Mouse (Mus musculus) megakaryocyte, adult 5-6 weeks (primary cell): ENCODE measurements at regions not wholly inside any gene's neighbourhood (a gene's known extent, or its start where the extent isn't known, plus 50 kb on each side); places are given as distances from the start of the nearest gene placed in this dataset.

Source experiments
- ATAC-seq: 2 replicates; pipeline ENCODE4 v1.8.0; 2016; ENCODE audit warnings: mild to moderate bottlenecking, inconsistent platforms; ENCODE audit not compliant: poor library complexity, severe bottlenecking

GRCm38 (mm10) chr12:91997404-91997803 lies 148.4 kb upstream of the Sel1l start:
- ATAC-seq = no peak

GRCm38 (mm10) chr12:91995545-91995944 lies 146.6 kb upstream of the Sel1l start:
- no peak for ATAC-seq

DNA sequence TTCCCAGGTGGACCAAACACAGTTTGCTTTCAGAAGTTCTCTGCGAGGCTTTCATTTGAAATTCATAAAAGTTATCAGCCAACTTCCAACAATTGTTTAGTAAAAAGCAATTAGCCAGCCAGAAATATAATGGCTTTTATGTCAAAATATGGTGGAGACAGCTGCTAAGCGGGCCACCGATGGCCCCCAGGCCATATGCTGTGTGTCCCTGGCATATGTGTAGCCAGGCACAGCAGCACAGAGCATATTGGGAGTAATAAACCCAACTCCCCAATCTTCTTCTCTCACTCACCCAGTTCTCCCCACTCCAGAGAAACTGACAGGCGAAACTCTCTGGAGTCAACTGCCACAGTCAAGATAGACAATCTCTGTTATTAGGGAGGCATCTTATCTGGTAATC lies 137.5 kb upstream of the Sel1l start:
- no peak for ATAC-seq

DNA sequence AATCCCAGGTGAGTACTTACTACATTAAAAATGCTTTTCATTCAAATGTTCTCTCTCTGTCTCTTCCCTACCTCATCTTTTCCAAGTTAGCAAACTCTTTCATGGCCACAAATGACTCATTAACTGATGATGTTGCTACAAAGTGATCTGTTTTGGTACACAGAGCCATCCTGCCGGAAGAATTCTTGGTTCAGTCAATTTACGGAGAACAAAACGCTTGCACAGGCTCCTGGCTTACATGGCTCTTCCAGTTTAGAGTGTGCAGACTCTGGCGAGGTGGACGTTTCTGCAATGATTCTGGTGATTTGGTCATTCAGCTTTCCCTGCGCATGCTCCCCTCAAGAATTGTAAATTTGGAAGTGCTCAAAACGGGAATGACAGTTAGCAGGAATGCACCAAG lies 131.4 kb upstream of the Sel1l start:
- no peak for ATAC-seq

DNA sequence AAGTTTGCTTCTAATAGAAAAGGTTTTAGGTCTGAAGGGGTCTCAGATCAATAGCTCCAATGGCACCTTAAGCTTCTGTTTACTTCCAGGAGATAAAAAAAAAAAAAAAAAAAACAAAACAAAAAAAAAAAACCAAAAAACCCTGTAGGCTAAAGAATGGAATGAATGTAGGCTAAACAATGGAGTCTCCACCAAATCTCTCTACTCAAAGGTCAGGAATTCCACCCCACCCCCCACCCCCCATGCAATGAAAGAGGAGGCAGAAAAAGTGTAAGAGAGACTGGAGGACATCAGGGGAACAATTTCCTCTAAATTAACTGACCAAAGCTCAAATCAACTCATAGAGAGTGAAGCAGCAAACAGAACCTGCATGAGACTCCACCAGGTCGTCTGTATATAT lies 122.1 kb upstream of the Sel1l start:
- ATAC-seq = no peak

DNA sequence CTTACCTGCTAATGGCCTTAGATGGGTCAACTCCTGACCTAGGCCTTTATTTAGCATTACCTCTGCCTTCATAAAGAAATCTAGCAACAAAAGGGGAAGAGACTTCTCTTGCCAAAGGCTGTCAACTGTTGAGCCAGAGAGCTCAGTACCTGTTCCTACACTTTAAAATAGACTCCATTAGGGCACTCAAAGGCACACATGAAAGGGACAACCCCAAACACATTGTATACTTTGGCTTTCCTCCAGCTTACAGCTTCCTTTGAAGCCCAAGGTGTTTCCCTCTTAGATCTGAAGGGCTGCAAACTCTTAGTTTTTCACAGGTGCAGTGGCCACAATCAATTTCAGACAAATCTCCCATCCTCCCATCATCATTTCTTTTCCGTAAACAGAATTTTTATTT lies 117.0 kb upstream of the Sel1l start:
- no peak for ATAC-seq

GRCm38 (mm10) chr12:91963239-91963638 lies 114.3 kb upstream of the Sel1l start:
- no peak for ATAC-seq

- ATAC-seq = no peak
Observed at GRCm38 (mm10) chr12:91958086-91958485, 109.1 kb upstream of the Sel1l start.

GRCm38 (mm10) chr12:91956411-91956810 lies 107.5 kb upstream of the Sel1l start:
- ATAC-seq = no peak

- no peak for ATAC-seq
Observed at GRCm38 (mm10) chr12:91948602-91949167, 99.7 kb upstream of the Sel1l start.

DNA sequence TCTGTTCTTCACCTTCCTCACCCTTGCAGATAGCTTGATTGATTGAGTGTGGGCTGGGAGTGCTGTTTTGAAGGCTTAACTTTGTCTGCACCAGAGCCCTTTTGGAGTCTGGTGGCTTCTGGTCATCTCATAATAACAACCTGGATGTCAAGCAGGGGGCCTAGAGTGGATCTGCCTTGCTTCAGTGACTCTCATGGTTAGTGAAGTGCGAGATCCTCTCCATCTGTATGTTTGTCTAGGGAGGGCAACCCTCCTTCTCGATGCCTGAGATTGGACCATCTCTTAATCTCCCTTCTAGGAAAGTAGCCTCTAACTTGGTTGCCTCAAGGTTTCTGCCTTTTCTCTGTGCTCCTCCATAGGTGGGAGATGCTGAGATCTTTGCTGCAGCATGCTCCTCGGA lies 99.0 kb upstream of the Sel1l start:
- ATAC-seq = no peak

GRCm38 (mm10) chr12:91946541-91946940 lies 97.6 kb upstream of the Sel1l start:
- ATAC-seq = no peak

DNA sequence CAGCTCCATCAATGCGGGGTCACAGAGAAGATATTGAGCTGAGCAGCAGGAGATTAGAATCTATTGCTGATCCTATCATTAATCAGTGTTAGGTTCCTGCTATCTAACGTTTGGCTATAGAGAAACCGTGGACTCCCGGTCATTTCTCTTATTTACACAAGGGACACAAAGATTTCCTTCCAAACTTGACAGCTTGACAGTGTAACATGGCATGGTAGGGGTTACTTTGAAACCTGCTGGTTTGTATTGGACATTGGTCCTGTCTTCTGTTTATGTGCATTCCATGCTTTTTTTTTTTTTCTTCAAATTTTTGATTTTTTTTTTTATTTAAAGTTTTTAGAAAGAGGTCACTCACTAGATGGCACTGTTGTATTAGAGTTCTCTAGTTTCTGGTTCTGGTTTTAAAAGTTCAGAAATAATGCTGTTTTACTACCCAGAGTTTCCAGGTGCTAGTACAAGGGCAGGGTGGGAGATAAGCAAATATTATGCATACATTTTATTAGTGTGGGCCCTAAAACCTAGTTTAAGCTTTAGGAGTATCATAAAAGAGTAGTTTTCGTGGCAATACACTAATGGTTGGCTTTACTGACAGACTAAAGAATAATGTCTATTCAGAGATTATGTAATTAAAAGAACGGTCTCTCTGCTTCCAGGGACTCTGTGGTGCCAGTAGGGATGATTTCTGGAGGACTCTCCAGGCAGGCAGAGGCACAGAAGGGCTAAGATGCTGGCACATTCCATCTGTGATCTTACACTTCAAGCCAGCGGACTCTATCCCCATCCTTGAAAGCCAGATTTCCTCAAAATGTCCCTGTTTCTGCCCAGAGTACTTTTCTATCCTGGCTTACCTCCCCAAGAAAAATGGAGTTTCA lies 83.8 kb upstream of the Sel1l start:
- ATAC-seq = no peak

DNA sequence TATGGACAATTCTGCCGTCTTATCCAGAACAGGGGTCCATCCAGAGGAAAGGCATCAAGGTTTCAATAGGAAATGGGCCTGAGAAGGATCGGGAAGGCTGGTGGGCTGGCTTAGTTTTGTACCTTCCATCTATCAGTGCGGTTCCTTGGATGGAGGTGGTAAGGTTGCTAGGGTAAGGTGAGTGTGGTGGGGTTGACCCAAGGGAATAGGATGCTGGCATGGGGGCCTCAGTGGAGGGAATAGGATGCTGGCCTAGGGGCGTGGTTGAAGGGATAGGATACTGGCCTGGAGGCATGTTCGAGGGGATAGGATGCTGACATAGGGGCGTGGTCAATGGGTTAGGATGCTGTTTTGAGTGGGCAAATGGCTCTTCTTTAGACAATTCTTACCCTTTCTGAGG lies 82.6 kb upstream of the Sel1l start:
- no peak for ATAC-seq

DNA sequence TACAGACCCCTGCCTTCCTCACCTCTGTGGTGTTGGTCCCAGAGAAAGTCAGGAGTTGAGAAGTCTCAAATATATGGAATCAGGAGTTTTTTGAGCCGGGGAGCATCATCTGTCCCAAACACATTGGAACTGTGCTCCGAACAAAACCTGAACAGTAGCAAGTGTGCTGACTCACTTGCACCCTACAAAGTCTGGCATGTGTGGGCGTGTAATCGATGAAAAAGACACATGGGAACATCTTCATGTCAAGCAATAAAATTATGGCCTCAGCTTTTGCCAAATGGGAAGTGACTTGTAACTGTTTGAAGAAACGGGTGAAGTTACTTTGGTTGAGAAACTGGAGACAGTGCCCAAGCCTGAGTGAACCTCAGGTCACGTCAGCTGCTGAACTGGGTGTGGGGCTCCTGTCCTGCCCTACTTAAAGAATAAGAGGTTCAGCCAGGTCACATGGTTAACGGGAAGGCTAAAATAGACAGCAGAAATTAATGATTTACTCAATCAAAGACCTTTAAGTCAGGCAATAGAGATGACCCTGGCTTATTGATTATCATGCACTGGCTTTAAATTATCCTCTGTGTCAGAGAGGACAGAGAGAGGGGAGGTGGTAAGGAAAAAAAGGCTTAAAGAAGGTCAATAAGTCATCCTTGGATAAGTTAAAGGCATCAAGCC lies 80.6 kb upstream of the Sel1l start:
- ATAC-seq = no peak

GRCm38 (mm10) chr12:91927576-91927975 lies 78.6 kb upstream of the Sel1l start:
- ATAC-seq = no peak

DNA sequence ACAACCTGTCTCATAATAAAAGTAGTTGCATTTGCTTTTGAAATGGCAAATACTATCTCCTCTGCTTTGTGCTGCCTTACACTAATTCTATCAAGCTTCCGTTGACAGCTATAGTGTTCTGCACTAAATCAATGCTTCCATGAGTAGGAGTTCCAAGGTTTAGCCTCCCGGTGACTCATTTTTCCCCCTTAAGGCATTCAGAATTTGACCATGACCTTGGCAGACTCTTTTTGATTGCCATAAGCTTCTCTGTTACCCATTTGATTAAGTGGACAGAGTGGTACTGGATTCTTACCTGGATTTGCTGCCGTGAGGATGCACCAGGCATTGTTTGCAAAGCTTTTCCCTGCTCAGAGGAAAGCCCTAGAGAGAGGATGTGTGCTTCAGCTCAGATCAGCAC lies 66.5 kb upstream of the Sel1l start:
- ATAC-seq = no peak

- no peak for ATAC-seq
Observed at GRCm38 (mm10) chr12:91910529-91910928, 61.6 kb upstream of the Sel1l start.
